Mouse (Mus musculus) lung, postnatal 0 days (tissue): ENCODE results near the gene Olfr324. TPM values are rescaled to one million over a fixed set of nuclear protein-coding genes. Genes with fewer than 3 reads are reported as not detected.
A peak's percentile ranks its signal among the peaks of the same experiment; 100 is the strongest.

Experiments used
- ATAC-seq: fragments of 200-750 bp; cut with Nextera tagmentation; 2 replicates; pipeline ENCODE4 v1.8.0; 2017; ENCODE audit warnings: moderate library complexity
- DNase-seq: peaks from one replicate; pipeline ENCODE4 v3.0.0-alpha.2; 2016; ENCODE audit warnings: low spot score
- H3K27ac ChIP-seq: fragments of 300-500 bp; sonication (generic); 2 replicates; pipeline ENCODE4 v1.5.1; 2014; ENCODE audit warnings: antibody characterized with exemption, mild to moderate bottlenecking, low read length, mixed read lengths
- H3K27me3 ChIP-seq: fragments of 300-500 bp; sonication (generic); replicated peaks from 2 replicates; pipeline ENCODE4 v1.6.1; 2014; ENCODE audit warnings: low read length, mixed read lengths; ENCODE audit not compliant: insufficient read depth
- H3K36me3 ChIP-seq: fragments of 300-500 bp; sonication (generic); 2 replicates; pipeline ENCODE4 v1.6.1; 2014; ENCODE audit warnings: low read length, mixed read lengths; ENCODE audit not compliant: insufficient read depth
- H3K4me1 ChIP-seq: fragments of 300-500 bp; sonication (generic); 2 replicates; pipeline ENCODE4 v1.6.1; 2014; ENCODE audit warnings: antibody characterized with exemption, low read depth, low read length, mixed read lengths; ENCODE audit not compliant: insufficient read depth
- H3K4me2 ChIP-seq: fragments of 300-500 bp; sonication (generic); replicated peaks from 2 replicates; pipeline ENCODE4 v1.6.1; 2014; ENCODE audit warnings: low read depth, mild to moderate bottlenecking, low read length, moderate library complexity, mixed read lengths
- H3K4me3 ChIP-seq: fragments of 300-500 bp; sonication (generic); 2 replicates; pipeline ENCODE4 v1.5.1; 2014; ENCODE audit warnings: low read depth, low read length
- H3K9ac ChIP-seq: fragments of 300-500 bp; sonication (generic); replicated peaks from 2 replicates; pipeline ENCODE4 v1.6.1; 2014; ENCODE audit warnings: low read depth, mild to moderate bottlenecking
- H3K9me3 ChIP-seq: fragments of 300-500 bp; sonication (generic); 2 replicates; pipeline ENCODE4 v1.6.1; 2016; ENCODE audit warnings: low read length, mixed read lengths
- CTCF ChIP-seq: IDR thresholded peaks from 2 replicates; pipeline ENCODE4 v1.5.1; 2016; ENCODE audit warnings: antibody characterized with exemption, mild to moderate bottlenecking
- EP300 ChIP-seq: IDR thresholded peaks from 2 replicates; pipeline ENCODE4 v1.6.1; 2016; ENCODE audit warnings: antibody characterized with exemption, mild to moderate bottlenecking, control low read depth
- WGBS: fragments of 180-500 bp; shearing (Covaris S2); extraction: QIAGEN DNeasy Blood & Tissue Kit; methylation state at CpG from one replicate; pipeline ENCODE4 v1.1.7; 2014; 5-methylcytosine and 5-hydroxymethylcytosine counted together
- polyA plus RNA-seq: library from polyadenylated mRNA; unstranded; fragments of >200 nt; fragmentation: Nextera tagmentation; extraction: Ambion mirVana; gene quantifications from 2 replicates; pipeline ENCODE4 v1.2.1, GENCODE M21; 2015

The Olfr324 gene
- polyA plus RNA-seq, 1 experiment from 2014 or later, result not detected

GRCm38 (mm10) chr11:58605228-58605627, 10.3 kb downstream of the Olfr324 start:
- Histone ChIP-seq H3K9ac (no peak overlapping the region), H3K27me3 (no peaks in the 10 kb centered on the region), H3K27ac (no peak overlapping the region), H3K36me3 (no peaks in the 10 kb centered on the region), H3K4me3 (no peak overlapping the region), H3K4me2 (no peak overlapping the region), H3K9me3 (no peaks in the 10 kb centered on the region), H3K4me1 (no peaks in the 10 kb centered on the region)
- DNase-seq, result no peak
- ATAC-seq, result no peak
- no peak for TF ChIP-seq CTCF
- TF ChIP-seq EP300, result no peak
- 43% methylated on average over 3 of the region's 3 CpGs for WGBS

GRCm38 (mm10) chr11:58606177-58606919, 11.4 kb downstream of the Olfr324 start:
- no peak for DNase-seq
- no peak for ATAC-seq
- H3K4me3 ChIP-seq, result no peak overlapping the region
- no peak overlapping the region for H3K4me2 ChIP-seq
- no peaks in the 10 kb centered on the region for H3K36me3 ChIP-seq
- no peaks in the 10 kb centered on the region for H3K9me3 ChIP-seq
- no peak overlapping the region for H3K27ac ChIP-seq
- no peaks in the 10 kb centered on the region for H3K27me3 ChIP-seq
- 70% methylated on average over 12 of the region's 12 CpGs for WGBS
- H3K4me1 ChIP-seq, result no peaks in the 10 kb centered on the region
- TF ChIP-seq EP300, result no peak
- TF ChIP-seq CTCF, result no peak
- no peak overlapping the region for H3K9ac ChIP-seq

GRCm38 (mm10) chr11:58607030-58607429, 12.1 kb downstream of the Olfr324 start:
- no peaks in the 10 kb centered on the region for H3K4me1 ChIP-seq
- no peaks in the 10 kb centered on the region for H3K36me3 ChIP-seq
- H3K4me2 ChIP-seq, result no peak overlapping the region
- H3K9ac ChIP-seq, result no peak overlapping the region
- no peak overlapping the region for H3K4me3 ChIP-seq
- DNase-seq, result no peak
- ATAC-seq, result no peak
- H3K9me3 ChIP-seq, result no peaks in the 10 kb centered on the region
- WGBS, result 70% methylated on average over 6 of the region's 6 CpGs
- no peak for TF ChIP-seq EP300
- no peak for TF ChIP-seq CTCF
- H3K27ac ChIP-seq, result no peak overlapping the region
- no peaks in the 10 kb centered on the region for H3K27me3 ChIP-seq

GRCm38 (mm10) chr11:58613359-58613758, 18.4 kb downstream of the Olfr324 start:
- ATAC-seq, result no peak
- Histone ChIP-seq H3K27me3 (no peaks in the 10 kb centered on the region), H3K4me1 (no peaks in the 10 kb centered on the region), H3K27ac (no peak overlapping the region), H3K4me3 (no peak overlapping the region), H3K4me2 (no peak overlapping the region), H3K9ac (no peak overlapping the region), H3K36me3 (no peaks in the 10 kb centered on the region), H3K9me3 (no peaks in the 10 kb centered on the region)
- WGBS, result 53% methylated on average over 3 of the region's 3 CpGs
- TF ChIP-seq CTCF (no peak), EP300 (no peak)
- peak; percentile 29 for DNase-seq

GRCm38 (mm10) chr11:58614526-58614925, 19.6 kb downstream of the Olfr324 start:
- DNase-seq (peak; percentile 23), ATAC-seq (no peak)
- TF ChIP-seq CTCF, result no peak
- TF ChIP-seq EP300, result no peak
- Histone ChIP-seq H3K9me3 (no peaks in the 10 kb centered on the region), H3K27me3 (no peaks in the 10 kb centered on the region), H3K36me3 (no peaks in the 10 kb centered on the region), H3K4me3 (no peak overlapping the region), H3K9ac (no peak overlapping the region), H3K4me1 (no peaks in the 10 kb centered on the region), H3K27ac (no peak overlapping the region), H3K4me2 (no peak overlapping the region)

- DNase-seq, result no peak
Measured at GRCm38 (mm10) chr11:58615975-58616374, 21.1 kb downstream of the Olfr324 start, which contains the start of gene 2210407C18Rik. Gene 2210407C18Rik (minus strand): TSS chr11:58616075.

More at GRCm38 (mm10) chr11:58615975-58616374, 21.1 kb downstream of the Olfr324 start, which contains the start of gene 2210407C18Rik:
- TF ChIP-seq EP300 (no peak), CTCF (no peak)
- H3K4me2 ChIP-seq, result no peak within 1 kb of the TSS
- H3K27me3 ChIP-seq, result no peaks in the 10 kb centered on the region
- no peak within 1 kb of the TSS for H3K9ac ChIP-seq
- no peaks in the 10 kb centered on the region for H3K9me3 ChIP-seq
- H3K36me3 ChIP-seq, result no peaks in the 10 kb centered on the region
- H3K27ac ChIP-seq, result no peak within 1 kb of the TSS
- 77% methylated on average over 4 of the region's 4 CpGs for WGBS
- H3K4me1 ChIP-seq, result no peaks in the 10 kb centered on the region
- no peak within 1 kb of the TSS for H3K4me3 ChIP-seq
- ATAC-seq, result no peak
